22 mouse cellular contexts compared by ENCODE assay signal in the genomic region with DNA sequence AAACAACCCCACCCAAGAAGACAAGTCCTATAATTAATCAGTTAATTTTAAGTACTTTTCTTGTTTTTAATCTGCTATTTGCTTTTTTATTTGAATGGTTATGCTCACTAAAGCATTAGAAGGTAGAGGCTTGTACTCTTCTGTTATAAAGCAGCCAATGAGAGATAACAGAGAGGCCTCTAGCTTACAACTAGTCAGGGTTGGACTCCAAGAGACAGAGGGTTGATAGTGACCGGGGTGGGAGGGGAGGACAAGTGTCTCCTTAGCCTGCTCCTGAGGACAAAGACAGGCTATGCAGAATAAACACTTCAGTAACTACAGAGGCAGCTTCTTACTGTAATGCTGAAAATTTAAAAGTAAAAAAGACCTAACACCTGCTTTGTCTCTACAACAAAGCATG.
DNase-seq lines count a peak whose midpoint lies in the region; ATAC-seq lines count a peak whose summit lies in the region.
"Had no signal": no experiment of that assay in that cellular context is flagged by ENCODE, and none has a peak within 500 bp of the region (broad histone marks: within the 10 kb centered on the region; RNA-seq: fewer than 3 reads in every experiment).

No protein-coding gene starts in this region.

- H3K4me2 ChIP-seq in liver, embryonic 11.5 days: no peak overlapping the region
- H3K4me2 ChIP-seq in liver, embryonic 12.5 days: no peak overlapping the region
- H3K4me2 ChIP-seq in liver, embryonic 13.5 days: no peak overlapping the region

- no peak for DNase-seq in liver, embryonic 11.5 days (ENCODE audit: low spot score)
- no peak for DNase-seq in liver, embryonic 13.5 days
- no peak for DNase-seq in liver
- DNase-seq in ZHBTc4 (ENCODE audit: low read depth, low spot score): peak; percentile 22
- DNase-seq in layer of hippocampus, adult 18-20 months (ENCODE audit: low spot score in 2 of 2): no peak
- DNase-seq: adrenal gland, adult 2 months; adrenal gland, adult 8-10 months; adrenal gland, postnatal 10 days; adrenal gland, postnatal 14 days; adrenal gland, postnatal 25 days; adrenal gland, postnatal 36 days; B cell, adult 2 months; cerebellum, adult 11 months; cerebellum, adult 11-12 months; cerebellum, adult 18-20 months; cerebellum, adult 2 months had no signal

- 83% methylated on average over 1 of the region's 1 CpGs for WGBS in liver, embryonic 11.5 days
- 54% methylated on average over 1 of the region's 1 CpGs for whole genome bisulfite sequencing in liver, embryonic 12.5 days (ENCODE audit: insufficient replicate concordance)
- WGBS in liver, embryonic 13.5 days (ENCODE audit: insufficient replicate concordance): 59% methylated on average over 1 of the region's 1 CpGs

- H3K4me3 ChIP-seq in liver, embryonic 11.5 days (ENCODE audit: low read depth, low read length): no peak overlapping the region
- H3K4me3 ChIP-seq in liver, embryonic 12.5 days: no peak overlapping the region
- no peak overlapping the region for H3K4me3 ChIP-seq in liver, embryonic 13.5 days (replicated peaks)

- no peak overlapping the region for H3K27ac ChIP-seq in liver, embryonic 11.5 days (ENCODE audit: low read depth, low read length)
- H3K27ac ChIP-seq in liver, embryonic 12.5 days: no peak overlapping the region
- H3K27ac ChIP-seq in liver, embryonic 13.5 days: no peak overlapping the region

- H3K36me3 ChIP-seq in liver, embryonic 11.5 days (ENCODE audit: control insufficient read depth, insufficient read depth, low read length): peaks cover 5% of the 10 kb centered on the region; the same call in 1 of the 2 replicates
- peaks cover 33% of the 10 kb centered on the region for H3K36me3 ChIP-seq in liver, embryonic 12.5 days
- H3K36me3 ChIP-seq in liver, embryonic 13.5 days: peaks cover 16% of the 10 kb centered on the region

- H3K4me1 ChIP-seq in liver, embryonic 11.5 days (replicated peaks; ENCODE audit: control insufficient read depth, insufficient read depth, low read length): no peaks in the 10 kb centered on the region; the same call in 1 of the 2 replicates
- peaks cover 3% of the 10 kb centered on the region; the same call in 1 of the 2 replicates for H3K4me1 ChIP-seq in liver, embryonic 12.5 days
- peaks cover 5% of the 10 kb centered on the region; the same call in 1 of the 2 replicates for H3K4me1 ChIP-seq in liver, embryonic 13.5 days (replicated peaks)

- H3K27me3 ChIP-seq in liver, embryonic 11.5 days (replicated peaks; ENCODE audit: control insufficient read depth, insufficient read depth, low read length): no peaks in the 10 kb centered on the region
- no peaks in the 10 kb centered on the region for H3K27me3 ChIP-seq in liver, embryonic 12.5 days (replicated peaks)
- H3K27me3 ChIP-seq in liver, embryonic 13.5 days: no peaks in the 10 kb centered on the region
- H3K27me3 ChIP-seq: CH12.LX, Patski had no signal

- no peak overlapping the region for H3K9ac ChIP-seq in liver, embryonic 11.5 days (ENCODE audit: low read depth, low read length)
- H3K9ac ChIP-seq in liver, embryonic 12.5 days: no peak overlapping the region
- H3K9ac ChIP-seq in liver, embryonic 13.5 days: no peak overlapping the region

- H3K9me3 ChIP-seq in liver, embryonic 11.5 days (ENCODE audit: control insufficient read depth, low read length): no peaks in the 10 kb centered on the region
- H3K9me3 ChIP-seq in liver, embryonic 12.5 days (replicated peaks): no peaks in the 10 kb centered on the region
- no peaks in the 10 kb centered on the region for H3K9me3 ChIP-seq in liver, embryonic 13.5 days (replicated peaks)
- H3K9me3 ChIP-seq: G1E had no signal

- peak; percentile 57; the same call in 1 of the 2 replicates for ATAC-seq in liver, embryonic 11.5 days (replicated peaks; ENCODE audit: low FRiP score)
- no peak for ATAC-seq in liver, embryonic 12.5 days
- ATAC-seq in liver, embryonic 13.5 days (ENCODE audit: low read depth): 0 out of 2 replicates have a peak, but pooled peaks have one; percentile 54
- ATAC-seq: activated CD4-positive, CD25-positive, alpha-beta regulatory T cell, adult 4 months; CD4-positive, CD25-positive, alpha-beta regulatory T cell, adult 4 months; Patski had no signal
